Mouse (Mus musculus): ENCODE measurements at regions not wholly inside any gene's neighbourhood (a gene's known extent, or its start where the extent isn't known, plus 50 kb on each side); places are given as distances from the start of the nearest gene placed in this dataset.

DNA sequence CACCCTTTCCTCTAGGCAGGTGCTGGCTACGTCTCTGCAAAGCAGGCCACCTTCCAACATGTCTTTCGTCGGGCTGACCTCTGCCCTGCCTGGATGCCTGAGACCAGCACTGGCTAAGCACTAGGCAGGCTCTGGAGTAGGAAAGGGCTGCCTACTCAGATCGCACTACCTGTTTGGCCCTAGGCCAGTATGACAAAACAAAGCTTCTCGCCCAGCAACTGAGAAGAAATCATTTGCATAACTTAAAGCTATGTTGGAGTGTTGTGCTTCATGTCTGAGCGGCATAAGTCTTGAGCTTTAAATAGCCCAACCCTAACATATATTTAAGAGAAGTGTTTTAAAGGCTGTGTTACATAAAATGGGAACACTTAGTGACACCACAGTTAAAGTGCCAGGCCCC is 189.9 kb upstream of the Acvr2a start:
- no peak for DNase-seq (ENCODE audit: low spot score)

DNA sequence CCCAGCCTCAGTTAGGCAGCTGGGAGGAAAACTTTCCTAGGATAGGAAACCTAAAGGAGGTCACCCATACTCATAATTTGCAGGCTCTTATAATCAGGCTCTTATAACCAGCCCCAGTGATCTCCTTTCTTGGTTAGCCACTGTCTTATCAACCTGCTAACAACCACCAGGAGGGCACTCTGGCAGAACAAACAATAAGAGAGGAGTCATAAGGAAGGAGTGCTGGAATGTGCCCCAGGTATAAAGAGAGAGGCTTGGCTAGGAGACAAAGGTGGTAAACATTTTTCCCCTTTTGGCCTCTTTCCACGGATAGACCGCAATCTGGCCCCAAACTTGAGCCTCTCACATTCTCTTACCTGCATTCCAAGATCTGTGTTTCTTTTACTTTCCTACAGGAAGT is 189.4 kb upstream of the Acvr2a start:
- DNase-seq (ENCODE audit: low spot score) = no peak

DNA sequence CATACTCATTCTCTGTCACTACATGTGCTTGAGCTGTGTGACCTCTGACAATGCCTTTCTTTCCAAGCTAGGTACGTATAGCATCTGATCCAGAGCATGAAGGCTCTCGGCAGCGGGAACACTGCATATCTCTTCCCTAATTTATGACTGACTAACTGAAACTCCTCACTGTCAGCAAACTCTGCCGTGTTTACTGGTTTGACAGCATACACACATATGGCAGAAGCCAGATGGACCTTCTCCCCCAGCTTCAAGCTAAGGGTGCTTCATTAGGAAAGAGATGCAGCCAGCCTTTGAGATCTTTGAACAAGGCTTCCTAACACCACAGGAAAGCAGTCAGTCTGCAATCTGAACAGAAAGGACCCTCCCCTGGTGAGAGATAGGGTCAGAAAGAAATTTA is 186.9 kb upstream of the Acvr2a start:
- no peak for DNase-seq (ENCODE audit: low spot score)

DNA sequence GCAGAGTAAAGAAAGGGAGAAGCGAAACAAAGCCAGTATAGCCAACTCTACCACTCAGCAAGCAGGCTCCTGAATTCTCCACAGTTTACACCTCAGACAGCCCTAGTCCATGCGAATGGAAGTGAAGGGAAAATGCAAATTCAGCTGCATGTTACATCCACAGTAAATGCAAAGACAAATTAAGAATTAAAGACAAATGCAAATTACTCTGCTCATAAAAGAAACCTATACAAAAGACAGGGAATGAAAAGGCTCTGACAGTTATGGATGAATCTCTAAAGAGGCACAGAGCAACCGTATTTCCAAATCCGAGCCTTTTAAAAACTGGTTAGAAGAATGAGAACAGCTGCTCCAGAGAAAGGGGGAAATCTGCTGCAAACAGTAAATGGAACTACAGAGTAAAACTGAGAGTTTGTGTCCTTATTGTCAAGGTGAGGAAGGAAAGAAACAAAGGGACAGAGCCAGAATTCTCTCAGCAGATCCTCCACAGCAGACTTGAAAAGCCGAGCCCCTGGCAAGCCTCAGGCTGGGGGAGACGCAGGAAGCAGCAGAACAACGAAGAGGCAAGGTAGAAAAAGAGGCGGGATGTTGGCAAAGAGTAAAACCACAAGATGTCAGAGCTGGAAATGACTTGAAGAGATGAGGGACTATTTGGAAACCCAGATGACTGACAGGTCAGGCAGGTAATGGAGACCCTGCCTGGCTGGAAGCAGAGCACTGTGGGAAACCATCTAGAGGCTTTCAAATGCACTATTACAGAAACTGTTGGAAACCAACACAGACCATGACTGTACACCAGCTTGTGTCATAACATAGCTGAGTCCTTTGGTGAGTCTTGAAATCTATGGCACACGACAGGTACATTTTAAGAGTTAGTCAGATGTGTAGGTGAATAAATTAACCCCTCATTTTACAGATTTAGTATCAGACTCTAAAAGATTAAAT is 184.5 kb upstream of the Acvr2a start:
- no peak for DNase-seq (ENCODE audit: low spot score)

DNA sequence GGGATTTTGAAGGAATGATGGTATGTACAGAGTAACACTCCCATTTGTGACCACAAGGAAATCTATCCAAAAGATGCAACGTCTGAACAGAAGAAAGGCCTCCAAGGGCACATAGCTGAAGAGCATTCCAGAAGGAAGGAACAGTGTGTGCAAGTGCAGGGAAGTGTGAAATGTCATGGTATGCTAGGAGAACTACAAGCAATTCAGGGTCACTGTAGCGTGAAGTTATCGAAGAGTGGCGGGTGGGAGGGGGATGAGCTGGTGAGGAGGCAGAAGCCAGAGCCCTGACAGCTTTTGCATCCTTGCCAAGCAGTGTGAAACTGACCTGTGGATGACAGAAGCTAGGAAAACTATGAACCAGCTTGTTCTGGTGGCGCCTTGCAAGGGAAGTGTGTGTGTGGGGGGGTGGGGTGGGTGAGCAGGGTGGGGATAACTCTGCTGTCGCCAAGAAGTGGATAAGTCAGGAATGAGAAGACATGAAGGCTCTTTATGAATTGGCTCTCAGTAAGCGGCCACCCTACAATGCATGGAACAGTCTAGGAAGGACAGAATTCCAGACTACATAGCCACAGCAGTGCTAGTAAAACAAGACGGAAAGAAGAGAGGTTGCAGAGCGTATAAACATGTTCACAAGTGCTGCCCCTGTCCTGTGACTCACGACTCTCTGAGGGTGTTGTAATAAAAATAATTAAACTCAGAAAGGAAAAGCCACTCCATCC is 179.3 kb upstream of the Acvr2a start:
- DNase-seq (ENCODE audit: low spot score) = peak; percentile 85

DNA sequence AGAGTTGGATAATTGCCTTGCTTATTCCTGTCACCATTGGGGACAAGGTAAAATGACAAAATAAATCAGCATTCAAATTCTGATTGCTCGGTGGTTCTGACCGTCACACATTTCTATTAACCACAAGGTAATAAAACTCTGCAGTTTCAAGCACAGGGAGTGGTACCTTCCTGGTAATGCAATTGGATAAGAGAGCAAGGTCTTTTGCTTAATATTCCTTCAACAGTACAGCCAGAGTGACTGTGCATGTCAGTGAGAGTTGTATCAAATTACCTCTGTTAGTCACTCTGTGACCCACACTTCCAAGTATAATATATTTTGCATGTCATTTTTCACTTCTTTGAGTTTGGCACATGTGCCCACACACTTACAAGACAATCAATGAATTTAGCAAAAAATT is 177.8 kb upstream of the Acvr2a start:
- DNase-seq (ENCODE audit: low spot score) = no peak

DNA sequence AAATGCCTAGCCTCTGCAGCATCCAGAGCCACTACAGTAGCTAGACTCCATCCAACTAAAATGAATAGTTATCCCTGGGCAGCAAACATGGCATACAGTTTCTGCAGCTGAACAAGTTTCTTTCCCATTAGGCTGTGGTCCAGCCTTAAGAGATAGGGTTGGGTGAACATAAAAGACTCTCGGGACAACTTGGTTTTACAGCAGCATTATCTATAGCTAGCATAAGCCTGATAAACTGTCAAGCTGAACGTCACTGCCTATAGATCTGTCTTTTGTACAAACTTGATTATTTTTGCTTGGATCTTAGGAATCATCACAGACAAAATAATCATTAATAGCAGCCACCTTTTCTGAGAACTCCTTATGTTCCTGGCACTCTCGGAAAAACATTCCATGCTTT is 169.8 kb upstream of the Acvr2a start:
- DNase-seq (ENCODE audit: low spot score) = no peak

DNA sequence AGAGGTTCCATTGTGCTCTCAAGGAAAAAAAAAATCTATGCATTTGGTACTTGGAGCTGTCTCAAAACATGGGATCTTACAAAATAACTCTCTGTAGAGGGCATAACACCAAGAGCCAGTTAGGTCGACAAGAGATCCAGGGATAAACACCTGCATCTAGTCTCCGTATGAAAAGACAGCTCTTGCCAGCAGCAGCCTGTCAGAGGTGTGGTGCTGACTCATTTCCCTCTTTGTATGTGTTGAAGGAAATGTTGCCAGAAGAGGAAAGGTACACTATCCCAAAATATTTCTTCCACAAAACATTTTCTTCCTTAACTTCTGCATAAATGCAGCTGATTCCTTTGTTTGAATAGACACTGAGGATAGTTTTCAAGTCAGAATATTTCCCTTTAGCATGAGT is 163.6 kb upstream of the Acvr2a start:
- DNase-seq (ENCODE audit: low spot score) = no peak

DNA sequence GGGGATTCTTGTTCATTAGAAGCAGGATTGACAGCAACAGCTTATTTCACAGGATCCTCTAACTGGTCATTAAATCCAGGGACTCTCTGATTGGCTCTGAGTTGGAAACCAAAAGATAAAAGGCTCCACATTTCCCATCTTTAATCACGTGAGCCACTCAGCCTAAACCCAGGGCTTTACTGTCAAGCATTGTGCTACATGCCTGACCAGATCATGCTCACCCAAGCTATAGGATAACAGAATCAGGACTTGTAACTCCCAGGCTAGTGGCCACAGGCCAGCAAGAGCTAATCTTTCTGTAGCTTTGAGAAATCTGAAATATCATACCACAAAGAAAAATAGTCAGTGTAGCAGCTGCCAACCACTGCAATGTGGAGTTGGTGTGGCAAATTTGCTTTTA is 152.7 kb upstream of the Acvr2a start:
- no peak for DNase-seq (ENCODE audit: low spot score)

DNA sequence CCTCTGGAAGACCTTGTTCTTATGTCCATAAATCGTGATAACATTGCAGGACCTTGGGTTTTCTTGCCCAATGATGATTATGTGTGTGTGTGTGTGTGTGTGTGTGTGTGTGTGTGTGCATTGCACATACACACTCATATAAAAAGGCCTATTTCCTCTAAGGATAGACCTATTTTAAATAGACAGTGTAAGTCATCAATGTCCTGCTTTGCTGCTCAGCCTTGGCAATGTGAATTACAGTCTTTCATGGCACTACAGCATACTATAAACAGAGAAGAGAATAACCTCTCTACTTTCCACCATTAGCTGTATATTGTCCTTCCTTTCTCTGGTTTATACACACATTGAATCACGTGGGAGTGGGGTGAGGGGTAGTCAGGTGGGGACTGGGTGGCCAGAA is 148.8 kb upstream of the Acvr2a start:
- no peak for DNase-seq (ENCODE audit: low spot score)

DNA sequence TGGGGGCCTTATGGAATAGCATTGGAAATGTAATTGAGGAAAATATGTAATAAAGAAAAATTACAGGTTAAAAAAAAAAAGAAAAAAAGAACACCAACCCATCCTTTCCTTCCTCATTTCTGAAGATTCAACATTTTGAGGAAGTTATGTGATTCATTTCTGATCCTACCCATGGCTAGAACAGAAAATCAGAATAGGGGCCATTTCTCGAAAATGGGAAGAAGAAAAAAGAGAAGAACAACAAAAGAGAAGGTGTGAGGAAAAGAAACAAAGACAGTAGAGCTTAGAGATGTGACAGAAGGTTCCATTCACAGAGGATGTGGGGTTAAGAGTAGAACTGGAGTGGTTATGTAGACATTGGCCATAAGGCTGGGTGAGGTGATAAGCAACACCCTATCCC is 124.8 kb upstream of the Acvr2a start:
- no peak for DNase-seq (ENCODE audit: low spot score)

DNA sequence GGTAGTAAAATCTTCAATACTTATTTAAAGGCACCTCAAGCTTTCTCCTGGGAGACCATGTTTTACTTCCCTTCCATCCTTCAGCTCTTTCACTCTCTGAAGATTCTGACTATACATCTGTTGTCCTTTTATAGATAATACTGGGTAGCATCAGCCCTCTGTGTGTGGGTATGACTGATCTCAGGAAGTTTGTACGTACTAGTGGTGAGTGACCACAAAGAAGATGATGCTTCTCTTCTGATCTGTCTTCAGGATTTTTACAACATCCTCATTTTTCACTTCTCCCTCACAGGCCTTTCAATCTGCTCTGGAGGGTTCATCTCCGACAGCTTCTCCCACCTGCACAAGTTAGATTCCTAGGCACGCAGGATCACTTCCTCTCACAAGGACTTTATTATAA is 119.4 kb upstream of the Acvr2a start:
- no peak for DNase-seq (ENCODE audit: low spot score)

DNA sequence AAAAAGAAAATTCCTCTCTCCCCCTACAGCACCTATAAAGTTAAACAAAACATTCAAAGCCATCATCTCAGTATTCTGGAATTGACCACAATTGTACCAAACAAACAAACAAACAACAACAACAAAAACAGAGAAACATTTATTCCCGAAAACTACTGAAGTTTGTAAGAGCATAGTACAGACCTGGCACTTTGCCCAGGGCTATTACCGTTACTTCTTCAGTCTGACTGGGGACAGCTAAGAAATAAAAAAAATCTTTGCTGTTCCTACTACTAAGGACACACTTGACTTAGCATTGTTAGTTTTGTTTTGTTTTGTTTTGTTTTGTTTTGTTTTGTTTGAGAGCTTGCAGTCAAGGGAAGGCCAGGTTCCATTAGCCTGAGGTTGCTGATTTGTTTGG is 113.0 kb upstream of the Acvr2a start:
- no peak for DNase-seq (ENCODE audit: low spot score)

DNA sequence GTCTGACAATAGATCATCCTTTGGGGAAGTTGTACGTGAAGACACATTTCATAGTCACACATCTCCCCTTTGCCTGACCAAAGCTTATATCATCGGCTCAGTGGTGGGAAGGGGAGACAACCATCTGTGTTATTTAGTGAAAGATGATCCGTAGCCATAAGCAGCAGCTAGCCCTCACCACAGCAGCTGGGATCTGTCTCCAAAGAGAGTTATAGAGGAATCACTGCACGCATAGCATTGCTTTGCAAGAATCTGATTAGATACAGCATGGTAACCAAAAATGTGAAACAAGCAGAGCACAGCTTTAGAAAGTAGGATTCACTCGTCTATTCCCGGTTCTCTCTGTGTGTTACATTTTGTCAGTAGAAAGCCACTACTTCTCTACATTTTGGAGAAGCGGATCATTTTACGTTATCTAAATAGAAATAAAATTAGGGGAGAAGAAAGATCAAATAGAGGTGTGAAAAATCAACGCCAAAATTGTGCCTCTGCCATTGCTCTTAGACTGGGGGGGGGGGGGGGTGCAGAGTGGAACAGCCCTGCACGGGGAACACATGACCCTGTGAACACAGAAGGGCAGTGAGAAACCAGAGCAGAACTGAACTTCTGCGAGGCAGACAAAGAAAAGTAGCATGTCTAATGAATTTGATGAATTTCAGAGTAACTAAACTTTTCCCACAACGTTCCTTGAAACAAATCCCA is 108.7 kb upstream of the Acvr2a start:
- no peak for DNase-seq (ENCODE audit: low spot score)

DNA sequence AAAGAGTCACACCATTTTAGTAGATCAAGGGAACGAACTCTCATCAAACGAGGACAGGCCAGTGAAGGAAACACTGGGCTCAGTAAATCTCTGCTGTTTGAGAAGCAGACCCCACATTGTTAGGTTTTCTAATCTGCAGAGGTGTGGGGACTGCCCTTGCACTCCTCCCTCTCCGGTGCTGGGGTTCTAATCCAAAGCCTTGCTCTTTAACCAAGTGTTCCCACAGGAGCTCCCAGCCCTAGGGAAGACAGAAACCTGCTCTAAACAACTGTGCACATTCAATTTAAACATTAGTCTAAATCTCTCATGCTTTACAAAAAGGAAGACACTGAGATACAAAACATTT is 108.1 kb upstream of the Acvr2a start:
- no peak for DNase-seq (ENCODE audit: low spot score)

DNA sequence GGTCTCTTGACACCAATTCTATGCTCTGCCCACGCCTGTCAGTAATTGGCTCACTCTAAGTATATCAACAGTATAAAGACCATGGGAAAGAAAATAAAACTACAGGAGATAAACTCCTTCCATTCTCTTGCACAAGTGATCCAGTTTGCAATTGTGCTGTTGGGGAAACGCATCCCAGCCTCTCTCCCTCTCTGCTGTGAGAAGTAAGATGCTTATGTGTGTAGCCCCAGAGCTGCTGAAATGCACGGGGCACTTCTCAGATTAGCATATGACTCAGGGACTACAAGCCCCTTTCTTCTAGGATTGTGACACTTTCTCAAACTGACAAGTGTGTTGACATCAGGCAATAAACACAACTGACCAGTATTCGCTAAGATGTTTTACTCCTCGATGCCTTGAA is 107.7 kb upstream of the Acvr2a start:
- DNase-seq (ENCODE audit: low spot score) = no peak

DNA sequence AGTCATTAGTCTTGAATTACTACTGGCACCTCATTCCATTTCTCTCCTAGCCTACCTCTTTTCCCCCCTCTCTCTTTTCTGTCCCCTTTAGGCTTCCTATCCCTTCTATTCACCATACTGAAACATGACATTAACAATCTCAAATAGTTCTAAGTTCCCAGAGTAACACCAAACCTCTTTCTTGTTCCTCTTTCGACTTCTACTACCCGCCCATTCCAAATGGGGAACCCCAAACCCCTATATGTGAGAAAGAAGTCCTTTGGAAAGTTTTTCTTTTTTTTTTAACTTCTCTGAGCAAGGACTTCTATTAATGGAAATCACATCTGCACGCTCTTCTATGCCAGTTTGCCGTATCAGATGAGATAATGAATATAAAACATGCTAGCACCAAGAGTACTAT is 97.7 kb upstream of the Acvr2a start:
- no peak for DNase-seq (ENCODE audit: low spot score)

DNA sequence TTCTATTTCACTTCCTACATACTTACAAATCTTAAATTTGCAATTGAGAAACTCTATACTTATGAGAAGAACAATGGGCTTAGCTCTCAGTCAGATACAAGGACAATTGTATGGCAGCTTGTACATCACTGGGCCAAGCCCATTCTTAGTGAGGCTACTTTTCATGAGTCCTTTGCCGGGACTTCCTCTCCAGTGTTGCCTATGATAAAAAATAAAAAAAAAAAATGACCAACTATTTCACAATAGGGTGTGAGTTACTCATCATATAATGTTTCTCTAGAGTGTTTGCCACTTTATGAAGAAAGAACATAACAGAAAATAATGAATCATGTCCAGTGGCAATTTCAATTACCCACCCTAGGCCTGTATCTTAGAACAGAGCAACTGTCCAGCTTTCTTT is 96.1 kb upstream of the Acvr2a start:
- no peak for DNase-seq (ENCODE audit: low spot score)

DNA sequence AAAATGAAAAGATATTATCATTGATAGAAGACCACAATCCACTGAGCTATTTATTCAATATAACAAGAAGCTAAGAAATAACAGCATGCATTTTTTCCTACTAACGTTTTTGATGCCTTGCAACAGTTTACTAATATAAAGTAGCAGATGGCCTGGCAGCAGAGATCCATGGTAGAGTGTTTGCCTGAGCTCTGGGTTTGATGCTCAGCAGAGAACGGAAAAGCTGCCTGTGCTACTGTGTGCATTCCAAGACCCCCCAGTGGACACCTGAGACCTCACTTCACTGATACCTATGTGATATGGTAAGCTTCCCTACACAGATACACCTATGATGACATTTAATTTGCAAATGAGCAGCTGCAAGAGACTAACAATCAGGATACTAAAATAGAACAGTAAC is 95.6 kb upstream of the Acvr2a start:
- no peak for DNase-seq (ENCODE audit: low spot score)

DNA sequence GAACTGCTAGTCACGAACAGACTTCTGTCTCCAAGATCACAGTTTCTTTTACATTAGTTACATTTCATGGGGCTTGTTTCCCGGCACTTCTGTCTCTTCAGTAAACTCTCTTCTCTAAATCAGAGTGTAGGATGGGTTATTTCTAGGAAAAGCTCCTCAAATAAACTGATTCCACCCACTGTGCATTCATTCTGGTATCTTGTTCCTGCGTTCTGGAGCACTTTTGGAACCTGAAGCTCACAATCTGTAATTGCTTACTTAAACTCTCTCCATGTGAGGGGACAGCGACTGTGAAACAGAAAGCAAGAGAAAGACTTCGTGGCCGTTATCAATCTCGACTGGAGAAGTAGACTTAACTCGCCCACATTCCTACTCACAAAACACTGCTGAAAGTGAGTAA is 83.1 kb upstream of the Acvr2a start:
- DNase-seq (ENCODE audit: low spot score) = no peak

DNA sequence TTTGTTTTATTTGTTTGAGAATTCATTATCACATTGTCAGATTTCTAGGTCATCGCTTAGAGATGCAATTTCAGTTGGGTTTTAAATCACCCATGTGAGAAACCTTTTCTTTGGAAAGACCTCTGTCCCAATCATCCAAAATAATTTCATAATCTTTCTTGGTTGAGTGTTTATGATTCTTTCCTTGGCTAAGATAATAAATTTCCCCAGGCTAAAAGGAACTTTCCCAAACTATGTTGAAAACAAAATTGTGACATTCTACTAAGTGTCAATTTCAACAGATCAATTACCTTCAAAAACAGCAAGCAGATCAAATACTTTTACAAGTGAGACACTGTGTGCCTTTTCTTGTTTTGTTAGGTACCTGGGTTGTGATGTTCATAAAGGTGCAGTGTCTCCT is 80.0 kb upstream of the Acvr2a start:
- DNase-seq (ENCODE audit: low spot score) = no peak

DNA sequence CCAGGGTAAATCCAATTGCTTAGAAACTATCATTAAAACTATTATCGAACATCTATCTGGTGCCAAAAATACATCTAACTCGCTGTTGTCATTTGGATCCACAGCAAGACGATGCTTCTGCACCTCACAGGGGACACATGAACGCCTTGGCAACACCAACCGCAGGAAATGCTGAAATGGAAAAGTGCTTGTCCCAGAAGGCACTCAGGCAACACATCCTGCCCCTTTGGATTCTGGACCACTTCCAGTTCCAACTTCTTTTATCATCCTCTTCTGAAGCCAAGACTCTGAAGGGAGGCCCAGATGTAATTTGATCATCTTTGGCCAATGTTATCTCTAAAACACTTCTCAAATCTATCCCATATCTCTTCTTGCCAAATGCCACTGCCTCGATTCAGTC is 79.4 kb upstream of the Acvr2a start:
- DNase-seq (ENCODE audit: low spot score) = no peak

DNA sequence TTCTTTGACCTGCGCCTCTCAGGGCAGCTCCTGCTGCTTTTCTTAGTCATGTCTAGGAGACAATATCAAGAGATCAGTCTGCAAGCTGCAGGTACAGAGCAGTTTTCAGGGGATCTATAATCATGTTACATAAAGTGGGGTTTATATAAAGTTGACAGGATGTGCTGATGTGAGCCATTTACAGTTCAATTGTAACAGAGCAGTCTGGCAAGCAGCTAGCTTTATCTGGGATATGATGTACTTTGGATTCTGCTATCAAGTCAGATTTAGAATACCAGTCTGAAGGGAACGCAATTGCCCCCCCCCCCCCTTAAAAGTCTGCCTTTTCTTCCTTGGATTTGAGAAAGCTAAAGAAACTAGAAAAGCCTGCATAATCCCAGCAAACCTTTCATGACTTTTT is 77.6 kb upstream of the Acvr2a start:
- no peak for DNase-seq (ENCODE audit: low spot score)
